In the genomic region with DNA sequence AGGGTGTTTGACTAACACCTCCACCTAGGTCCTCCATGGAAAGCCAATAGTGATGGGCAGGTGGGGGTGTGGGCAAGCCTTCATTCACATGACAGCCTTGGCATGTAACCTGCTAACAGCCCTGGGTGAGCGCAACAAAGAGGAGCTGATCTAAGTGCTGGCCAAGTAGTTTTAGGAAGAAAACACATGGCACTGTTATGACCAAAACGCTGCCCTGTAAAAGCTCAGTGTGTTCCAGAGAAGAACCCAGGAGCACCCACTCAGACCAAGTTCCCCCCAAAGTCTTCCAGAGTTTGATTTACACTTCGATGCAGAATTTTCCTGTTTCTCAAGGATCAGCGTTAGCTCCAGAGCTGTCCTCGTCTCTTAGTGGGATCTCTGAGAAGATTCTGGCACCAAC, we compare ENCODE assay signal across 16 mouse cellular contexts.
"Had no signal": no experiment of that assay in that cellular context is flagged by ENCODE, and none has a peak within 500 bp of the region (broad histone marks: within the 10 kb centered on the region; RNA-seq: fewer than 3 reads in every experiment).

No protein-coding gene starts in this region.

- H3K27ac ChIP-seq: neural tube, embryonic 13.5 days; neural tube, embryonic 15.5 days; stomach, embryonic 15.5 days; stomach, postnatal 0 days had no signal

- H3K4me1 ChIP-seq: neural tube, embryonic 13.5 days had no signal

- H3K4me3 ChIP-seq: neural tube, embryonic 13.5 days; neural tube, embryonic 15.5 days; stomach, embryonic 15.5 days had no signal

- H3K27me3 ChIP-seq: neural tube, embryonic 13.5 days; neural tube, embryonic 15.5 days; stomach, embryonic 15.5 days had no signal

- H3K36me3 ChIP-seq: neural tube, embryonic 13.5 days; neural tube, embryonic 15.5 days; stomach, embryonic 15.5 days had no signal

- DNase-seq: retina, postnatal 1 day; right cerebral cortex, adult 18-20 months; right cerebral cortex, postnatal 14 days; right cerebral cortex, postnatal 25 days; right cerebral cortex, postnatal 4 days; spleen, adult 18-20 months; thymus, adult 18-20 months; thymus, adult 2 months; thymus, postnatal 14 days; thymus, postnatal 25 days; thymus, postnatal 36 days; thymus, postnatal 4 days had no signal

- H3K9me3 ChIP-seq: neural tube, embryonic 13.5 days; neural tube, embryonic 15.5 days; stomach, embryonic 15.5 days had no signal
